Mouse (Mus musculus) left cerebral cortex, postnatal 10 days (tissue): ENCODE measurements around the gene Dusp23. TPM values are rescaled to one million over a fixed set of nuclear protein-coding genes. Genes with fewer than 3 reads are reported as not detected.

ENCODE experiments used
- DNase-seq, 2 experiments: peaks; one replicate each; pipeline ENCODE4 v3.0.0; 2021 to 2022; ENCODE audit warnings: low spot score in 2 of 2, mixed read lengths in 1 of 2; ENCODE audit errors: extremely low spot score in 1 of 2
- intact Hi-C: fragments of 180-260 bp; cut with DNase I; formaldehyde crosslinking; loops from one replicate; pipeline ENCODE4 v1.15.1; 2025
- total RNA-seq, 2 experiments: library from RNA; stranded (reverse); gene quantifications; 2 replicates each; pipeline ENCODE4 v1.2.3; 2021

The Dusp23 gene
- total RNA-seq, 2 experiments from 2014 or later, result 7.7 to 8.2 TPM

- DNase-seq, result peak in 1 of 2 experiments; percentile 27
Measured at GRCm38 (mm10) chr1:172631721-172632120, 1.0 kb downstream of the Dusp23 start.

GRCm38 (mm10) chr1:172629831-172630230 is 2.9 kb downstream of the Dusp23 start:
- DNase-seq, result no peak
- intact Hi-C loops, result loop anchor here (5.0 kb wide), 1 partner anchor 767 kb away; no protein-coding TSS in a partner anchor

More at GRCm38 (mm10) chr1:172631721-172632120, 1.0 kb downstream of the Dusp23 start:
- intact Hi-C loops, result loop anchor here (2.0 to 5.0 kb wide), 2 partner anchors 103 to 766 kb away; no protein-coding TSS in a partner anchor

DNA sequence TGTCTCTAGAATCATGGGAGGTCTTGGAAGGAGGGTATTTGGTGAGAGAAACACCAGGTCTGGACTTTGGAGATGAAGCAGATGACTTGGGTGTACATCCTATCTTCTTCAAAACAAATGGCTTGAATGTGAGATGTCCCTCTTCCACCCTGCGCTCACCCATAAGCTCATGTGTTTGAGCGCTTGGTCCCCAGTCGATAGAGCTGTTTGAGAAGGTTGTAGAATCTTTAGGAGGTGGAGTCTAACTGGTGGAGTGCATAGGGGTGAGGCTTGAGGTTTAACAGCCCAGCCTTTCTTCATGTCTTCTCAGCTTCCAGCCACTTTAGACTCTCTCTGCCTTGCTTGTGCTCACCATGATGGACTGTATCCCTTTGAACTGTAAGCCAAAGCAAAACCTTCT is 6.5 kb downstream of the Dusp23 start:
- intact Hi-C loops, result no loop called here
- DNase-seq, result no peak

GRCm38 (mm10) chr1:172624081-172624480 is 8.7 kb downstream of the Dusp23 start:
- DNase-seq, result no peak

GRCm38 (mm10) chr1:172623599-172623998 is 9.2 kb downstream of the Dusp23 start:
- no peak for DNase-seq
- intact Hi-C loops, result no loop called here

More at GRCm38 (mm10) chr1:172624081-172624480, 8.7 kb downstream of the Dusp23 start:
- intact Hi-C loops, result no loop called here

DNA sequence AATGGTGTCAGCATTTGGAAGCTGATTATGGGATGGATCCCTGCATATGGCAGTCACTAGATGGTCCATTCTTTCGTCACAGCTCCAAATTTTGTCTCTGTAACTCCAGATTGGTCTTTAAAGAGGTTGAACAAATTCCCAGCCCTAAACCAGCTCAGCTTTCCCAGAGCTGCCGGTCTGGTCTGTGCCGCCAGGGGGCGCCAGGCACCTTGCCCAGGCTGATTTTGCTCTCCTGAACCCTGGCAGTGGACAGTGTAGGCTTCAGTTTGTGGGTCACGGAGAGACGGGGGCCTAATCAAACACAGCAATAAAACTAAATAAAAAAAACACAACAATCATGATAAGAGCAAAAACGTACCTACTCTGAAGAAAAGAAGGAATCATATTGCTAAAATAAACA is 13.5 kb downstream of the Dusp23 start:
- intact Hi-C loops, result no loop called here
- DNase-seq, result peak in 1 of 2 experiments; percentile 60

DNA sequence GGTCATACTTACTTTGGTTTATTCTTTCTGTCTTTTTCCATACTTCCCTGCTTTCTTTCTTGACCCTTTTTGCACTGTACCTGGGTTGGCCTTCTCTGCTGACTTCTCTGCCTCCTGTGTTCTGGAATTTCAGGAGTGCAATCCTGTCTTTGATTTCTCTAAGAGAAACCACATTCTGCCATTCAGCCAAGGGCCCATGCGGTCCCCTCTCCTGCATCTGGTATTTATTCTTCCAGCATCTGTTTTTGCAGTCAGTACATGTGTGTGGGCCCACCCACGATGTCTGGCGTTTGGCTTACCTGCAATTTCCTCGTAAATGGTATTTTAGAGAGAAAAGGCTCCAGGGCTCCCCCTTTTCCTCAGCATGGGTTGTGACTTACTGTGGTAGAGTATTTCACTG is 14.6 kb downstream of the Dusp23 start:
- intact Hi-C loops, result no loop called here

GRCm38 (mm10) chr1:172617365-172618076 is 15.2 kb downstream of the Dusp23 start:
- DNase-seq, result no peak
- intact Hi-C loops, result no loop called here

More for the DNA sequence above, 14.6 kb downstream of the Dusp23 start:
- no peak for DNase-seq

DNA sequence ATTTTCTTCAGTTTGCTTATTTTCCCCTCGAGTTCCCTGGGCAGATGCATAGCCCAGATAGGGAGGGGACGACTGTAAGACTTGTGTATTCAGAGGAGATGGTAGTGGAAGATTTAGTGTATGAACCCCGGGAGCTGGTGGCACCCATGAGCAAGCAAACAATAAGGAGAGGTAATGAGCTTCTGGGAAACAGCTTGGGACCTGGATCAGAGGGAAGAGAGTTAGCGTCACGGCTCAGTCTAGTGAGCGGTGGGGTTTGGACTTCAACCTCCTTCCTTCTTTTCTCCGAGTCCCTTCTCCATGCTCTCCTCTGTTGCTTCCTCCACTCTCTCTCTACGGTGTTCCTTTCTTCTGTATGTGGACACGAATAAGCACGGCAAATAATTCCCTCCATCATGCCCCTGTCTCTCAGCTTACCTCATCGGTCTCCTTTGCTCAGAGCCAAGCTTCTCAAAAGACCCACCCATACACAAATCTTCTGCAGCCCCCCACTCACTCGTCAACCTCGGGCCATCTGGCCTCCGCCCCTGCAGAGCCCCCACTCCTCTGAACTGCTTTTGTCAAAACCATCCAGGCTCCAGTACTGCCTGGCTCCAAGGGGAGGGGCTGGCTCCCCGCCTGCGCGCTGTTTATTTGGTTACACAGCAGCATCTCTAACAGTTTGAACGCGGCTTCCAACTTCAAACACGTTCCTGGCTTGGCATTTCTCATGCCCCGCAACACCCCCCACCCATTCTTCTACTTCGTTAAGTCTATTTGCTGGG is 16.0 kb downstream of the Dusp23 start:
- intact Hi-C loops, result no loop called here
- peak in 1 of 2 experiments; percentile 70 for DNase-seq

DNA sequence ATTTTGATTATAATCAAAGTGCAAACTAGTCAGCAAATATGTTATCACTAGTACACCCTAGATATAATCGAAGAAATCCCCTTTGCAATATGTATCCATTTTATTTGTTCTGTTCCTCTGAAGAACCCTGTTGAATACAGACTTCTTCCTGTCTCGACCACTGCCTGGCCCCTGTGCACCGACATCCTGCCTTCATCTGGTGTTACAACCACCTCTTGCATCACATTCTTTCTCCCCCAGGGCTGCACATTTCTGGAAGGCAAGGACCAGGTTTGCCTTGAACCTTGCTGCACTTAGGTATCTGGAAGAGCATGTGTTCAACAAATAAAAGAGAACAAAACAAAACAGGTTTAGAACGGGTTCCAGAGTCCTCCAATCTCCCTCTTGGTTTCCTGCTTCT is 17.4 kb downstream of the Dusp23 start:
- no peak for DNase-seq
- intact Hi-C loops, result no loop called here

- no peak for DNase-seq
- intact Hi-C loops, result loop anchor here (5.0 kb wide), 1 partner anchor 82 kb away; no protein-coding TSS in a partner anchor
Measured at GRCm38 (mm10) chr1:172614654-172615053, 18.1 kb downstream of the Dusp23 start.

DNA sequence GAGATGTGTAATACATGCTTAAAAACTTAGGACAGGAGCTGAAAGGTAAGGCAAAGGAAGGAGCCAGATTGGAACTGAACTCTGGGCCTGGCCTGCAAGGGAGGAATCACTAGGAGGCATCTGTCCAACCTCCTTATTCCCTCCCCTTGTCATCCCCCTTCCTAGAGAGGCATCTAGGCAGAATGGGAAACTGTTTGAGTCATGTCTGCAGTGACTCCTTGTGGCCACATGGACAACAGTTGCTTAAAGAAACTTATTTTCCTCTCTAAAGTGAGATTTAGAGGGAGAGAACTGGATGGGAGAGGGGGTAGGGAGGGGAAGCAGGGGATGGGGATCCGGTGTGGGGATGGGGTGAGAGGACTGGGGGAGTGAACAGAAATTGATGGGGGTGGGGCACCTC is 20.0 kb downstream of the Dusp23 start:
- intact Hi-C loops, result loop anchor here (5.0 kb wide), 1 partner anchor 80 kb away; no protein-coding TSS in a partner anchor
- no peak for DNase-seq

- no peak for DNase-seq
- intact Hi-C loops, result loop anchor here (5.0 kb wide), 1 partner anchor 79 kb away; no protein-coding TSS in a partner anchor
Measured at GRCm38 (mm10) chr1:172611304-172611703, 21.5 kb downstream of the Dusp23 start.

GRCm38 (mm10) chr1:172602326-172602725 is 30.4 kb downstream of the Dusp23 start, which contains the start of gene Fcrl6:
Gene Fcrl6 (minus strand): TSS chr1:172602551.
- DNase-seq, result no peak
- intact Hi-C loops, result no loop called here

DNA sequence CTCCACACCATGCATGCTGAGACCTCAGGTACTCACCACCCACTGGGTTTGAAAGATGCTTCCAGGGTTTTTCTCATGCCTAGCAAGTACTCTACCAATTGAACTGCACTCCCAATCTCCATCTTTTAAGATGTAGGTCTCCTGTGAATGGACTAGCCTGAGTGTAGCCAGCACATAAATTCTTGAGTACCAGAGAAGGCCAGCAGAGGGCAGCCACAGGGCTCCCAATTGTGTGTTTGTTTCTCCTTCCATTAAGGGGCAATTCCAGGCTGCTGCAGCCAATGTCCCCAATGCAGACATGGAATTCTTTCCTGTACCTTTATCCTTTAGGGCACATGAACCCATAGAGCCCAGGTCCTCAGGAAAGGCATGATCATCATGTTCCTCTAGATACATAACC is 38.3 kb downstream of the Dusp23 start:
- peak in 1 of 2 experiments; percentile 40 for DNase-seq
- intact Hi-C loops, result no loop called here

DNA sequence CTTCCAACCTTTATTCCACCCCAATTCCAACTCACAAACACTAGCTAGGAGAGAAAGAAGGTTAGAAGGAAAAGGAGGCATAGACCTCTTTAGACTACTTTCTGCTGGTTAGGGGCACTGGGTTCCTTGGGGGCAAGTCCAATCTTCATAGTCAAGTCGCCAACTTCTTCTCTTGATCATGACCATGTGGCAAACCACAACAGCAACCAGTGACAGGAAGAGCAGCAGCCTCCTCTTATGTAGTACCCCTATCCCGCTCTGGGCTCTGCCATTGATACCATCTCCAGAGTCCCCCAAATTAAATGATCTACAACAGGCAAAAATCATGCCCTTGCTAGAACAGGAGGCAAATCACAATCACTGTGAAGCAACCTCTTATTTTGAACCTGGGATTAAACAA is 38.8 kb downstream of the Dusp23 start:
- intact Hi-C loops, result no loop called here
- no peak for DNase-seq

DNA sequence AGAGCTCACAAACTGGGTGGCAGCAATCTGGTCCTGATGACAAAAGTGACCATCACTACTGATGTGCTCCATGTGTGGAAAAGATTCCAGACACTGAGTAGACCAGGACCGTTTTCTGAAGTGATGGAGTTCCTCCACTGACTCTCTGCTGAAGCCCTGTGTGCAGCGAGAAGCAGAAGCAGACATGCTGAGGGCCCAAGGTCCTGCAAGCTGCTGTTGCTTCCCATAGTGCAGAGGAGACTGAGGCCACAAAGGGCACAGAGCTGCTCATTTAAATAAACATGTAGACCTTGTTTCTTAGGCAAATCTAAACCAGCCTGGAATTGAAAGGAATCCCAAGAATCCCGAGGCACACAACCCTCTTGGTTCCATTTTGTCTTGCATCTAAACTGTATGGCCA is 39.4 kb downstream of the Dusp23 start:
- DNase-seq, result no peak
- intact Hi-C loops, result no loop called here

GRCm38 (mm10) chr1:172590385-172590784 is 42.4 kb downstream of the Dusp23 start, which contains the start of gene Slamf8:
Gene Slamf8 (minus strand): TSS chr1:172590568.
- peak; percentile 13 to 50 for DNase-seq

More at GRCm38 (mm10) chr1:172590385-172590784, 42.4 kb downstream of the Dusp23 start, which contains the start of gene Slamf8:
- intact Hi-C loops, result no loop called here
